Comparison of ENCODE assay signal across 22 mouse cellular contexts in genomic region chr9:44508124-44508619, GRCm38 (mm10). TPM values are rescaled to one million over a fixed set of nuclear protein-coding genes. Genes with fewer than 3 reads are reported as not detected.
DNase-seq lines count a peak whose midpoint lies in the region; ATAC-seq lines count a peak whose summit lies in the region.
"Had no signal": no experiment of that assay in that cellular context is flagged by ENCODE, and none has a peak within 500 bp of the region (broad histone marks: within the 10 kb centered on the region; RNA-seq: fewer than 3 reads in every experiment).

No protein-coding gene starts in this region.

- peaks cover 60% of the 10 kb centered on the region for H3K36me3 ChIP-seq in embryonic facial prominence, embryonic 15.5 days
- peaks cover 61% of the 10 kb centered on the region for H3K36me3 ChIP-seq in embryonic facial prominence, embryonic 10.5 days (replicated peaks)
- H3K36me3 ChIP-seq in hindbrain, embryonic 10.5 days = peaks cover 53% of the 10 kb centered on the region
- H3K36me3 ChIP-seq in hindbrain, embryonic 16.5 days (ENCODE audit: control insufficient read depth, insufficient read depth, low read length) = peaks cover 28% of the 10 kb centered on the region

- H3K4me3 ChIP-seq in embryonic facial prominence, embryonic 15.5 days (replicated peaks) = no peak overlapping the region
- H3K4me3 ChIP-seq in embryonic facial prominence, embryonic 10.5 days = no peak overlapping the region; the same call in 1 of the 2 replicates
- no peak overlapping the region for H3K4me3 ChIP-seq in hindbrain, embryonic 10.5 days
- H3K4me3 ChIP-seq in hindbrain, embryonic 16.5 days (ENCODE audit: low read length) = no peak overlapping the region
- H3K4me3 ChIP-seq: heart, adult 2 months; heart, embryonic 15.5 days; hindbrain, embryonic 13.5 days; kidney, embryonic 15.5 days; left cerebral cortex, adult 2 months; limb, embryonic 12.5 days; liver, embryonic 12.5 days had no signal

- no peaks in the 10 kb centered on the region for H3K27me3 ChIP-seq in embryonic facial prominence, embryonic 15.5 days
- peaks cover 13% of the 10 kb centered on the region for H3K27me3 ChIP-seq in embryonic facial prominence, embryonic 10.5 days (replicated peaks; ENCODE audit: low read depth, poor library complexity, severe bottlenecking)
- H3K27me3 ChIP-seq in hindbrain, embryonic 10.5 days (ENCODE audit: insufficient read depth, poor library complexity, severe bottlenecking) = peaks cover 17% of the 10 kb centered on the region
- no peaks in the 10 kb centered on the region for H3K27me3 ChIP-seq in hindbrain, embryonic 16.5 days (replicated peaks; ENCODE audit: control insufficient read depth, insufficient read depth, low read length)
- H3K27me3 ChIP-seq: heart, embryonic 15.5 days; kidney, embryonic 15.5 days had no signal

- DNase-seq in embryonic facial prominence, embryonic 10.5 days (ENCODE audit: low spot score) = no peak
- no peak for DNase-seq in hindbrain, embryonic 10.5 days (ENCODE audit: low spot score)
- DNase-seq in testis, postnatal 10 days (ENCODE audit: low spot score) = peak; percentile 55
- DNase-seq in testis, postnatal 14 days (ENCODE audit: low spot score) = no peak
- DNase-seq in thymus, postnatal 14 days = no peak
- DNase-seq in left cerebral cortex, postnatal 14 days (ENCODE audit: low spot score in 2 of 2) = no peak
- DNase-seq: right cerebral cortex, postnatal 14 days had no signal

- H3K27ac ChIP-seq in embryonic facial prominence, embryonic 15.5 days (replicated peaks) = 0 out of 2 replicates have a peak overlapping the region, but pooled peaks have one; percentile 82
- no peak overlapping the region for H3K27ac ChIP-seq in embryonic facial prominence, embryonic 10.5 days (replicated peaks)
- H3K27ac ChIP-seq in hindbrain, embryonic 10.5 days = 0 out of 2 replicates have a peak overlapping the region, but pooled peaks have one; percentile 8
- no peak overlapping the region for H3K27ac ChIP-seq in hindbrain, embryonic 16.5 days (ENCODE audit: low read depth, low read length)
- H3K27ac ChIP-seq: heart, adult 2 months; hindbrain, embryonic 13.5 days; kidney, embryonic 15.5 days; left cerebral cortex, adult 2 months; limb, embryonic 12.5 days; liver, embryonic 12.5 days had no signal

- no peak for ATAC-seq in embryonic facial prominence, embryonic 15.5 days (ENCODE audit: insufficient number of reproducible peaks, low FRiP score, low TSS enrichment, low read depth)
- no peak for ATAC-seq in hindbrain, embryonic 16.5 days
- ATAC-seq: midbrain, embryonic 16.5 days had no signal

- intact Hi-C loops in left cerebral cortex, postnatal 14 days (cut with DNase I) = no loop called here

- no peak overlapping the region for H3K9ac ChIP-seq in embryonic facial prominence, embryonic 15.5 days
- no peak overlapping the region for H3K9ac ChIP-seq in hindbrain, embryonic 16.5 days (ENCODE audit: low read depth, low read length)
- H3K9ac ChIP-seq: heart, embryonic 15.5 days; hindbrain, embryonic 13.5 days; kidney, embryonic 15.5 days; liver, embryonic 12.5 days had no signal

- H3K9me3 ChIP-seq in embryonic facial prominence, embryonic 15.5 days (replicated peaks) = no peaks in the 10 kb centered on the region
- H3K9me3 ChIP-seq in embryonic facial prominence, embryonic 10.5 days = no peaks in the 10 kb centered on the region
- no peaks in the 10 kb centered on the region for H3K9me3 ChIP-seq in hindbrain, embryonic 10.5 days
- no peaks in the 10 kb centered on the region for H3K9me3 ChIP-seq in hindbrain, embryonic 16.5 days (ENCODE audit: control insufficient read depth, low read length)
- H3K9me3 ChIP-seq: heart, embryonic 15.5 days; hindbrain, embryonic 13.5 days; kidney, embryonic 15.5 days; limb, embryonic 12.5 days; liver, embryonic 12.5 days had no signal

- H3K4me2 ChIP-seq in embryonic facial prominence, embryonic 15.5 days (replicated peaks) = no peak overlapping the region
- H3K4me2 ChIP-seq in hindbrain, embryonic 16.5 days (ENCODE audit: low read length) = no peak overlapping the region
- H3K4me2 ChIP-seq: heart, embryonic 15.5 days; hindbrain, embryonic 13.5 days; kidney, embryonic 15.5 days; limb, embryonic 12.5 days; liver, embryonic 12.5 days had no signal

- peaks cover 65% of the 10 kb centered on the region for H3K4me1 ChIP-seq in embryonic facial prominence, embryonic 15.5 days
- H3K4me1 ChIP-seq in embryonic facial prominence, embryonic 10.5 days = peaks cover 48% of the 10 kb centered on the region
- H3K4me1 ChIP-seq in hindbrain, embryonic 10.5 days (replicated peaks) = peaks cover 40% of the 10 kb centered on the region
- peaks cover 27% of the 10 kb centered on the region for H3K4me1 ChIP-seq in hindbrain, embryonic 16.5 days (ENCODE audit: control insufficient read depth, insufficient read depth, low read depth, low read length)

- WGBS in embryonic facial prominence, embryonic 15.5 days = 71% methylated on average over 18 of the region's 18 CpGs
- 87% methylated on average over 18 of the region's 18 CpGs for whole genome bisulfite sequencing in embryonic facial prominence, embryonic 10.5 days
- 86% methylated on average over 18 of the region's 18 CpGs for WGBS in hindbrain, embryonic 10.5 days
- 85% methylated on average over 16 of the region's 18 CpGs for WGBS in hindbrain, embryonic 16.5 days

RNA-seq across cellular contexts. Expression of gene Bcl9l, which starts 25.5 kb away (rescaled TPM):
- 21.2 and 21.8 TPM in 2 replicates for polyA plus RNA-seq in embryonic facial prominence, embryonic 15.5 days (2015; fragmentation: Nextera tagmentation; extraction: Ambion mirVana)
- 7.4 and 7.7 TPM in 2 replicates for polyA plus RNA-seq in embryonic facial prominence, embryonic 10.5 days (2016; fragmentation: Nextera tagmentation; extraction: Ambion mirVana)
- polyA plus RNA-seq in hindbrain, embryonic 10.5 days (2016; fragmentation: Nextera tagmentation; extraction: Ambion mirVana) = 4.6 and 7.3 TPM in 2 replicates
- 9.7 and 11.1 TPM in 2 replicates for polyA plus RNA-seq in hindbrain, embryonic 16.5 days (2015; fragmentation: Nextera tagmentation; extraction: Ambion mirVana)
- 10 to 100 TPM; 76.2 to 84.8 TPM for total RNA-seq in left cerebral cortex, postnatal 14 days (2021)

RNA-seq across cellular contexts. Expression of gene Upk2, which starts 53.4 kb away (rescaled TPM):
- polyA plus RNA-seq in embryonic facial prominence, embryonic 15.5 days (2015; fragmentation: Nextera tagmentation; extraction: Ambion mirVana) = 2.1 and 3.3 TPM in 2 replicates
- 0.41 and 0.59 TPM in 2 replicates for polyA plus RNA-seq in embryonic facial prominence, embryonic 10.5 days (2016; fragmentation: Nextera tagmentation; extraction: Ambion mirVana)
- 0.14 TPM in 1 of 2 replicates, not detected in the other for polyA plus RNA-seq in hindbrain, embryonic 10.5 days (2016; fragmentation: Nextera tagmentation; extraction: Ambion mirVana)
- polyA plus RNA-seq in hindbrain, embryonic 16.5 days (2015; fragmentation: Nextera tagmentation; extraction: Ambion mirVana) = not detected in 2 replicates
- not detected for total RNA-seq in left cerebral cortex, postnatal 14 days (2021)
- total RNA-seq: adrenal gland, adult 18-20 months; heart, adult 2 months; layer of hippocampus, adult 18-20 months; left cerebral cortex, adult 2 months; neutrophil, adult 5-6 weeks had no signal
- polyA plus RNA-seq: heart, embryonic 15.5 days; hindbrain, embryonic 13.5 days; liver, embryonic 12.5 days; midbrain, embryonic 16.5 days had no signal

RNA-seq across cellular contexts. Expression of gene Cxcr5, which starts 53.5 kb away (rescaled TPM):
- 0.29 and 0.49 TPM in 2 replicates for polyA plus RNA-seq in embryonic facial prominence, embryonic 15.5 days (2015; fragmentation: Nextera tagmentation; extraction: Ambion mirVana)
- polyA plus RNA-seq in embryonic facial prominence, embryonic 10.5 days (2016; fragmentation: Nextera tagmentation; extraction: Ambion mirVana) = not detected in 2 replicates
- not detected in 2 replicates for polyA plus RNA-seq in hindbrain, embryonic 10.5 days (2016; fragmentation: Nextera tagmentation; extraction: Ambion mirVana)
- not detected in 2 replicates for polyA plus RNA-seq in hindbrain, embryonic 16.5 days (2015; fragmentation: Nextera tagmentation; extraction: Ambion mirVana)
- not detected for total RNA-seq in left cerebral cortex, postnatal 14 days (2021)
- total RNA-seq: gastrocnemius, adult 8-10 months; layer of hippocampus, adult 18-20 months; left cerebral cortex, adult 2 months had no signal
- polyA plus RNA-seq: C2C12; kidney, embryonic 15.5 days; limb, embryonic 12.5 days; liver, embryonic 12.5 days; midbrain, embryonic 16.5 days had no signal

Comparison
In these comparisons a context has a peak if more than half of its experiments do, and no peak if none do; other contexts are left out.
1. H3K27ac ChIP-seq: peak in embryonic facial prominence, embryonic 15.5 days (single experiment) and hindbrain, embryonic 10.5 days (single experiment); none in embryonic facial prominence, embryonic 10.5 days (single experiment) and hindbrain, embryonic 16.5 days (single experiment).